Mouse (Mus musculus) spleen, adult 2 months (tissue): ENCODE data around the gene Ifitm1. TPM values are rescaled to one million over a fixed set of nuclear protein-coding genes. Genes with fewer than 3 reads are reported as not detected.

ENCODE experiments used
- DNase-seq, 2 experiments: peaks; one replicate each; pipeline versions ENCODE4 v3.0.0 to v3.0.0-alpha.2; 2012 to 2021; ENCODE audit warnings: low spot score in 2 of 2, low read depth in 1 of 2
- H3K27ac ChIP-seq: fragments of 200-500 bp; 2 replicates; pipeline ENCODE4 v1.5.1; 2012; ENCODE audit warnings: low read length, inconsistent platforms; ENCODE audit not compliant: insufficient read depth
- H3K27me3 ChIP-seq: fragments of 200-500 bp; 2 replicates; pipeline ENCODE4 v1.6.1; 2012; ENCODE audit warnings: mild to moderate bottlenecking, moderate library complexity, low read length, inconsistent platforms; ENCODE audit not compliant: control insufficient read depth, insufficient read depth
- H3K36me3 ChIP-seq: fragments of 200-500 bp; 2 replicates; pipeline ENCODE4 v1.6.1; 2012; ENCODE audit warnings: mild to moderate bottlenecking, low read length, inconsistent platforms; ENCODE audit not compliant: control insufficient read depth, insufficient read depth
- H3K4me1 ChIP-seq: fragments of 200-500 bp; 2 replicates; pipeline ENCODE4 v1.6.1; 2011; ENCODE audit warnings: inconsistent platforms; ENCODE audit not compliant: control insufficient read depth, insufficient read depth, insufficient read length
- H3K4me3 ChIP-seq: fragments of 200-500 bp; 2 replicates; pipeline ENCODE4 v1.5.1; 2011; ENCODE audit warnings: mild to moderate bottlenecking, inconsistent platforms; ENCODE audit not compliant: insufficient read depth, insufficient read length; ENCODE audit errors: extremely low read depth
- CTCF ChIP-seq: fragments of 200-500 bp; IDR thresholded peaks from 2 replicates; pipeline ENCODE4 v1.5.1; 2011; ENCODE audit warnings: mild to moderate bottlenecking, inconsistent platforms; ENCODE audit not compliant: insufficient read depth, insufficient read length, insufficient replicate concordance; ENCODE audit errors: extremely low read depth
- POLR2A ChIP-seq: fragments of 200-500 bp; IDR thresholded peaks from 2 replicates; pipeline ENCODE4 v1.6.1; 2011; ENCODE audit warnings: low read depth, low read length, inconsistent platforms
- WGBS: fragments of 180-500 bp; shearing (Covaris S2); methylation state at CpG from one replicate; pipeline ENCODE4 v1.1.7; 2018; 5-methylcytosine and 5-hydroxymethylcytosine counted together
- polyA plus RNA-seq: library from polyadenylated mRNA; depleted of rRNA; stranded (reverse); fragments of >200 nt; gene quantifications from 2 replicates; pipeline ENCODE4 v1.2.3, GENCODE M21; 2012

The Ifitm1 gene
- polyA plus RNA-seq, 1 experiment, result 159 TPM

- no peak overlapping the region for H3K4me3 ChIP-seq
- H3K4me1 ChIP-seq, result no peaks in the 10 kb centered on the region; the same call in 1 of the 2 replicates
- 90% methylated on average over 5 of the region's 5 CpGs for WGBS
- no peak overlapping the region for H3K27ac ChIP-seq
- no peaks in the 10 kb centered on the region for H3K27me3 ChIP-seq
- no peak for DNase-seq
- no peaks in the 10 kb centered on the region for H3K36me3 ChIP-seq
- TF ChIP-seq POLR2A (no peak), CTCF (no peak)
These were observed 36.4 kb downstream of the Ifitm1 start for GRCm38 (mm10) chr7:141003248-141004010.

- 19% methylated on average over 6 of the region's 6 CpGs for WGBS
- H3K4me1 ChIP-seq, result no peaks in the 10 kb centered on the region; the same call in 1 of the 2 replicates
- TF ChIP-seq CTCF, result no peak
- no peak for TF ChIP-seq POLR2A
These were observed 39.4 kb downstream of the Ifitm1 start for GRCm38 (mm10) chr7:141006446-141006845.

GRCm38 (mm10) chr7:141006914-141007313 is 39.9 kb downstream of the Ifitm1 start:
- no peak for DNase-seq
- 69% methylated on average over 5 of the region's 5 CpGs for WGBS
- Histone ChIP-seq H3K27ac (no peak overlapping the region), H3K4me3 (no peak overlapping the region), H3K36me3 (no peaks in the 10 kb centered on the region), H3K27me3 (0 out of 2 replicates have a peak, but pooled peaks cover 1% of the 10 kb centered on the region), H3K4me1 (no peaks in the 10 kb centered on the region; the same call in 1 of the 2 replicates)
- TF ChIP-seq CTCF (no peak), POLR2A (no peak)

More at GRCm38 (mm10) chr7:141006446-141006845, 39.4 kb downstream of the Ifitm1 start:
- Histone ChIP-seq H3K27ac (no peak overlapping the region), H3K36me3 (no peaks in the 10 kb centered on the region), H3K27me3 (0 out of 2 replicates have a peak, but pooled peaks cover 1% of the 10 kb centered on the region), H3K4me3 (no peak overlapping the region)
- DNase-seq, result no peak

- DNase-seq, result no peak
- WGBS, result 19% methylated on average over 7 of the region's 7 CpGs
- 0 out of 2 replicates have a peak, but pooled peaks cover 1% of the 10 kb centered on the region for H3K27me3 ChIP-seq
- no peaks in the 10 kb centered on the region; the same call in 1 of the 2 replicates for H3K4me1 ChIP-seq
- TF ChIP-seq CTCF (no peak), POLR2A (no peak)
- no peaks in the 10 kb centered on the region for H3K36me3 ChIP-seq
- no peak overlapping the region for H3K4me3 ChIP-seq
- H3K27ac ChIP-seq, result no peak overlapping the region
These were observed 41.3 kb downstream of the Ifitm1 start for GRCm38 (mm10) chr7:141008312-141008761.

GRCm38 (mm10) chr7:141008938-141009660 is 42.1 kb downstream of the Ifitm1 start:
- Histone ChIP-seq H3K27me3 (0 out of 2 replicates have a peak, but pooled peaks cover 1% of the 10 kb centered on the region), H3K27ac (peak overlapping the region; percentile 6; the same call in 1 of the 2 replicates), H3K4me1 (no peaks in the 10 kb centered on the region; the same call in 1 of the 2 replicates), H3K36me3 (no peaks in the 10 kb centered on the region), H3K4me3 (no peak overlapping the region; the same call in 1 of the 2 replicates)
- TF ChIP-seq POLR2A (no peak), CTCF (peak; percentile 73; the same call in 1 of the 2 replicates)
- WGBS, result 6% methylated on average over 20 of the region's 20 CpGs
- DNase-seq, result peak; percentile 41 to 53

- Histone ChIP-seq H3K4me3 (peak overlapping the region; percentile 48), H3K36me3 (no peaks in the 10 kb centered on the region), H3K27me3 (0 out of 2 replicates have a peak, but pooled peaks cover 1% of the 10 kb centered on the region), H3K4me1 (no peaks in the 10 kb centered on the region; the same call in 1 of the 2 replicates), H3K27ac (peak overlapping the region; percentile 44; the same call in 1 of the 2 replicates)
- no peak for DNase-seq
- no peak for TF ChIP-seq CTCF
- no peak for TF ChIP-seq POLR2A
- 46% methylated on average over 9 of the region's 9 CpGs for WGBS
These were observed 42.6 kb downstream of the Ifitm1 start for GRCm38 (mm10) chr7:141009665-141010064.
